Mouse (Mus musculus) CD4-positive, CD25-positive, alpha-beta regulatory T cell, adult 4 months (primary cell): ENCODE measurements around the gene Caprin1. TPM values are rescaled to one million over a fixed set of nuclear protein-coding genes. Genes with fewer than 3 reads are reported as not detected.

Experiments used
- ATAC-seq: one replicate; pipeline ENCODE4 v1.8.0; 2017
- polyA plus RNA-seq, 2 experiments: library from polyadenylated mRNA; unstranded; fragments of 100-300 nt; shearing (Covaris generic); gene quantifications; one replicate each; pipeline ENCODE4 v1.2.1; 2017

Caprin1 gene
- polyA plus RNA-seq, 2 experiments from 2014 or later: 84.9 to 89.3 TPM

DNA sequence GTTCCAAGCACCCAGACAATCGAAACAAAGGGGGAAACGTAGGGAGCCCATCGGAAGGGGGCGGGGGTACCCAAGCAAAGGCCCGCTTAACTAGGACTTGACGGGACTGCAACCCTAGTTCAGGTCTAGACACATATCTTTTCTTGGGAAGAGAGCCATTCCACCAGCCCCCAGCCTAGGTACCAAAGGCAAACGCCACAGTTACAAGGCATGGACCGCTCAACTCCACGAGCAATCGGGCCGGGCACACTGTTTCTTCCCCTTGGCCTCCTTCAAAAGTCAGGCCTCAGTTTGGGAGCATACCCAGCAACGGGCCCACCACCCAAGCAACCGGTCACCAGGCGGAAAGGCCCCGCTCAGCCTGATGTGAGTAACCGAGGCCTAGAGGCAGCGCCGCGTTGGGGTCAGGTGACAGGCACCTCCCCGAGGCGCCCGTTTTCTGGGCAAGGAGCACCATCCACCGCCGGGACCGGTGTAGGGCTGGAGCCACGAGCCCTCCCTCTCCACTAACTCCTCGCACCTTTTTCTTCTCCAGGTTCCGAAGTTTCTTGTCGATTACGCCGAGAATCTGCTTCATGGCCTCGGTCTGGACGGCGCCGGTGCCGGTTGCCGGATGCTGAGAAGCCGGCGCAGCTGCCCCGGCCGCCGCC, 1.1 kb downstream of the Caprin1 start:
- peak; percentile 27 for ATAC-seq

DNA sequence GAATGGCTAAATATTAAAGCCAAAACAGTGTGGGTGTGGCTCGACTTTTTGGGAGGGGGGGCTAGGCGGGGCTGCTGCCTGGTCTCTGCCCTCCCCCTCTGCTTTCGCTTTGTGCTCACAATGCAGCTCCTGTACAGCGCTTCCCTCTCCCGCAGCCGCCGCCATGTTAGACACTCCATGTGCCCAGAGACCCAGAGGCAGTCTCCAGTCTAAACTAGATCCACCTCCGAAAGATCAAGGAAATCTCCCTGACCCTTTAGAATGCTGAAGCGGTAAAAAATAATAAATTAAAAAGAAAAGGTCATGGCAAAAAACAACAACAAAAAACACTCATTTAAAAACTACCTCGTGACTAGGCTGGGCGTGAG, 1.6 kb downstream of the Caprin1 start:
- peak; percentile 69 for ATAC-seq

DNA sequence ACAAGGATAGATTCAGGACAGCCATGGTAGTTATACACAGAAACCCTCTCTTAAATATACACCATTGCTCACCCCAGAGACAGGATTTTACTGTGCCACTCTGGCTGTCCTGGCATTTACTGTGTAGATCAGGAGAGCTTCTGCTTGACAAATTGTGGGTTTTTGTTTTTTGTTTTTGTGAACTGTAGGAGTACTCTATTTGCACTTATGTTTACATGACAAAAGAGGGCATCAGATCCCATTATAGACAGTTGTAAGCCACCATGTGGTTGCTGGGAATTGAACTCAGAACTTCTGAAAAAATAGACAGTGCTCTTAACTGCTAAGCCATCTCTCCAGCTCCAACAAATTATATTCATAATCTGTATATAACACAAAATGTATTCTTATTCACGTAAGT, 5.4 kb downstream of the Caprin1 start:
- no peak for ATAC-seq

DNA sequence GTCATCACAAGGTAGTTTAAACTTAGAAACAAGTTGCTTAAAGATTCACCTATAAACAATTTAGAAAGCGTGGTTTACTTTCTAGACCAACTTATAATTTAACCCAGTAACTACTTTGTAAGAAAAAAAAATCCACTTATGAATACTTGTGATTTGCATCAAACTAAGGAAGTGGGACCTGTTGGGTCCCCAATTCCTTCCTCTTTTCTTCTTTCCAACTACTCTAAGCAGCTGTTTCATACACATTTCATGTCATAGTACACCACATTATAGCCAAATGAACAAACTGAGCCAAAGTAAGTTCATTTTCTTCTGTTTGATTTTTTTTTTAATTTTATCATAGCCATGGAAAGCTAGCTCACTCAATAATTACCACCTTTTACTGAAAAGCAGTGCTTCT, 11.7 kb downstream of the Caprin1 start:
- no peak for ATAC-seq

DNA sequence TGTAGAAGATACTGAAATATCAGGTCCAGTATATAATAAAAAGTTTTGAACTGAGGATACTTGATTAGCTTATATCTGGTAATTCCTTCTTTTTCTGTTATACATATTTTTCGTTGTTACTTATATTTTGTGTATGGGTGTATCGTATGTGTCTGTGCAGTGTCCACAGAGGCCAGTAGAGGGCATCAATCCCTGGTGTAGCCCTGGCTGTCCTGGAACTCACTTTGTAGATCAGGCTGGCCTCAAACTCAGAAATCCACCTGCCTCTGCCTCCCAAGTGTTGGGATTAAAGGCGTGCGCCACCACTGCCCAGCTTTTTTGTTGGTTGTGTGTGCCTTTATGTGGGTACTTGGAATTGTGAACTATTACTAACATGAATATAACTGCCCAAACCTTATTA, 12.8 kb downstream of the Caprin1 start:
- ATAC-seq: peak; percentile 75

GRCm38 (mm10) chr2:103762492-103762891, 35.0 kb downstream of the Caprin1 start:
- ATAC-seq: no peak

DNA sequence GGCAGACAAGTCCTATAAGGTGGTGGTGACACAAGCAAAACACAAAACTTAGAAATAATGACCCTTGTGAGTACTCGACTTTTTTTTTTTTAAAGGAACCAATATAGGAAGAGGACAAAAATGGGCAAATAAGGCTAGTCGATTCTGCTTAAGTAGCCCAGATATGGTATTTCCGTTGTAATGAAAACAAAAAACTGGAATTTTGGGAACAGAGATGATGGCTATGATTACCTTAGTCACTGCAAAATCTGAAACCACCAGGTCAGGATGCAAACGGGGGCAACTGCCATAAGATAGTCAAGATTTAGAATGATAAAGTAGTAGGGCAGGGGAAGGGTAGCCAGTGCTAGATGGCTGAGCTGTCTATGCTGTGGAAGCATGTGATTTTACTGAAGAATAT, 35.5 kb downstream of the Caprin1 start:
- ATAC-seq: no peak

- peak; percentile 93 for ATAC-seq
Measured at GRCm38 (mm10) chr2:103760906-103761716, 36.3 kb downstream of the Caprin1 start, which contains the start of gene Nat10. Gene Nat10 (minus strand): TSS chr2:103761270.

GRCm38 (mm10) chr2:103760421-103760820, 37.0 kb downstream of the Caprin1 start:
- no peak for ATAC-seq

- no peak for ATAC-seq
Measured at GRCm38 (mm10) chr2:103755458-103756085, 41.9 kb downstream of the Caprin1 start.

DNA sequence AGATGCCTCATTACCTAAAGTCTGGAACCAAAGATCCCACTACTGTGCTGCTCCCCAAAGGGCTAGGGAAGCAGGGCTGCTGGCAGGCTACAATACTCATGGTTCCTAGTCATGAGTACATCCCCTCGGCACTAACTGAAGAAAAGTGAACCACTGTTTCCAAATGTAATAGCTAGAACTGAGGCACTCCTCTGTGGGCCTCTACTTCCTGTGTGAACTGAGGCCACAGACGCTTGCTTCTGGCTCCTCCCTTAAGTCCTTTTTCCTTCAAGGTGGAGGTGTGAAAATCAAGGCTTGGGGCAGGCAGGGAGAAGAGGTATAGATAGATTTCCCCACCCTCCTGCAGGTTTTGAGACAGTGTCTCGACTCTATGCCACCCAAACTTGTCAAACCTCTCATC, 42.8 kb downstream of the Caprin1 start:
- ATAC-seq: peak; percentile 59

DNA sequence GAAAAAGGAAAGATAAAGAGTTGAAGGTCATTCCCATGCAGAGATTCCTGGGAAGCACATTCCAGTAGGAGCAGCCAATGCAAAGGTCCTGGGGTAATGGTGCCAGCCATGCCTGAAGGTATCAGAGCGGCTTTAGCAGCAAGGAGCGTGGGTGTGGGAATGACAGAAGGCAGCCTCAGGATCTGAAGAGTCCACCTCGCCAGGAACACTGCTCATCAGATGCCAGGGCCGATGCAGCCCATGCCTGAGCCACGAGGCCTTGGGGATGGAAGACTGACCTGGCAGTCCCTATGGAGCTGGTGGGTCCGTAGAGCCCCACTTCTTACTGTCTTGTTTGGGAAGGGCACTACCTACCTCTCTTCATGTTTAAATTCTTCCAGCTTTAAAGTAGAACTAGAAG, 45.7 kb downstream of the Caprin1 start:
- ATAC-seq: no peak

- ATAC-seq: no peak
Measured at GRCm38 (mm10) chr2:103749091-103749490, 48.4 kb downstream of the Caprin1 start.

- no peak for ATAC-seq
Measured at GRCm38 (mm10) chr2:103747891-103748290, 49.6 kb downstream of the Caprin1 start.

DNA sequence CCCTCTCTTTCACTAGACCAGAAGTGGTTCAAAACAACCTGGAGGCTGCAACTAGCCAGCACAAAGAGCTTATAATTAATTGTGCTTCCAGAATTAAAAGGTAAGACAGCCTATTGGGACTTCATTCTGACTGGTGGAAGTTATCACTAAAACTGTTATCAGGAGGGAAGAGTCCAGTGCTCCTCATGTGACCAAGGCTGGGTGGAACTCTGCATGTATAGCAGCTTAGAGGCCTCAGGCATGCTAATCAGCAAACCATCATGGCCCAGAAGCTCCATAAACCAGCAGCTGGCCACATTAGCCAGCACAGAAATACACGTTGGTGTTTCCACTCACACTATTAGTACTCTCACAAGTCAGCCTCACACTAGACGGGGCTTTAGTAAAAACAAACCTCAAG, 50.7 kb downstream of the Caprin1 start:
- no peak for ATAC-seq

- no peak for ATAC-seq
Measured at GRCm38 (mm10) chr2:103746096-103746495, 51.4 kb downstream of the Caprin1 start.

- no peak for ATAC-seq
Measured at GRCm38 (mm10) chr2:103745481-103745880, 52.0 kb downstream of the Caprin1 start.

GRCm38 (mm10) chr2:103743988-103744387, 53.5 kb downstream of the Caprin1 start:
- peak; percentile 87 for ATAC-seq

GRCm38 (mm10) chr2:103743536-103743935, 53.9 kb downstream of the Caprin1 start:
- no peak for ATAC-seq

DNA sequence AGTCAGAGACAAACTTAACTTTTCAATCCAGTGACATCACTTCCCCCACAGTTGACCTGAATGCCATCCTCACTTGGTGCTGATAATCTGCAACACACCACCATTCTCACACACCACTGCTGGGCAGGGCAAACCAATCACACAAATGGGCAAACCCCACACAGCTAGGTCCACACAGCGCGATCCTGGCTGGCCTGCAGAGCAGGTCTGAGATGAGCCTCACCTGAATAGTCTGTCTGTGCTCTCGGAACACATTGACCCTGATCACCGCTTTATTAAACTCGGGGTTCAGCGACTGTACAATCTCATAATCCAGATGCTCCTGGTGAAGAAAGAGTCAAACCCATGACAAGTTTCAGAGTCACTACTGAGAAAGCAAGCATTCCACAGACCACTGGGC, 54.6 kb downstream of the Caprin1 start:
- no peak for ATAC-seq

DNA sequence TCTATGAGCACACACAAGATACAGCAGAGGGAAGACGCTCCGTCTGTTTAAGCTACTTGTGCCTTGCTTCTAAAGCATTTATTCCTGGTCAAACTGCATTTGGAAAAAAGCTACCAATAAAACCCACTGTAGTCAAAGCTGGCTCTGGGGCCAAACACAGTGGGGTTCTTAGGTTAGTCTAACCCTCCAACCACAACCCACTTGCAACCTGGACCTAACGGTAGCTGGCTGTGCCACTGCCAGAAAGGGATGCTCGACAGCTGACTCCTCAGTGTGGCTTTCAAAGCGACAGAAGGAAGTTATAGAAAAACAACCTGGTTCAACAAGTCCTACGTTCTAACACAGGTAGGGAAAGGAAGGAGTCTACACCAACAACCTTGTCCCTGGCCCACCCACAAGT, 66.0 kb downstream of the Caprin1 start:
- ATAC-seq: no peak

- ATAC-seq: no peak
Measured at GRCm38 (mm10) chr2:103730999-103731398, 66.5 kb downstream of the Caprin1 start.

- no peak for ATAC-seq
Measured at GRCm38 (mm10) chr2:103728027-103728540, 69.4 kb downstream of the Caprin1 start.

GRCm38 (mm10) chr2:103724521-103724920, 72.9 kb downstream of the Caprin1 start:
- ATAC-seq: no peak
